Mouse (Mus musculus): ENCODE results near the gene Igfbp4. TPM values are rescaled to one million over a fixed set of nuclear protein-coding genes. Genes with fewer than 3 reads are reported as not detected.
A peak's percentile ranks its signal among the peaks of the same experiment; 100 is the strongest.

Igfbp4 gene
- polyA plus RNA-seq, 1 experiment from 2014 or later: 494 TPM

GRCm38 (mm10) chr11:99091666-99092065 lies 50.6 kb downstream of the Igfbp4 start:
- H3K27ac ChIP-seq (ENCODE audit: low read length): no peak overlapping the region
- WGBS: 34% methylated on average over 2 of the region's 2 CpGs
- H3K4me3 ChIP-seq (ENCODE audit: low read depth, low read length): no peak overlapping the region
- peaks cover 3% of the 10 kb centered on the region; the same call in 1 of the 2 replicates for H3K4me1 ChIP-seq (ENCODE audit: control insufficient read depth, insufficient read depth, low read length)
- no peaks in the 10 kb centered on the region; the same call in 1 of the 2 replicates for H3K9me3 ChIP-seq (ENCODE audit: control insufficient read depth, low read depth, low read length)
- H3K36me3 ChIP-seq (ENCODE audit: control insufficient read depth, insufficient read depth, low read length): no peaks in the 10 kb centered on the region
- no peak overlapping the region for H3K4me2 ChIP-seq (replicated peaks; ENCODE audit: low read depth, low read length)
- no peaks in the 10 kb centered on the region for H3K27me3 ChIP-seq (ENCODE audit: control insufficient read depth, insufficient read depth, low read length)
- ATAC-seq (ENCODE audit: insufficient number of reproducible peaks, insufficient read depth, low FRiP score, low read depth): no peak
- H3K9ac ChIP-seq (replicated peaks; ENCODE audit: low read depth, low read length): no peak overlapping the region

DNA sequence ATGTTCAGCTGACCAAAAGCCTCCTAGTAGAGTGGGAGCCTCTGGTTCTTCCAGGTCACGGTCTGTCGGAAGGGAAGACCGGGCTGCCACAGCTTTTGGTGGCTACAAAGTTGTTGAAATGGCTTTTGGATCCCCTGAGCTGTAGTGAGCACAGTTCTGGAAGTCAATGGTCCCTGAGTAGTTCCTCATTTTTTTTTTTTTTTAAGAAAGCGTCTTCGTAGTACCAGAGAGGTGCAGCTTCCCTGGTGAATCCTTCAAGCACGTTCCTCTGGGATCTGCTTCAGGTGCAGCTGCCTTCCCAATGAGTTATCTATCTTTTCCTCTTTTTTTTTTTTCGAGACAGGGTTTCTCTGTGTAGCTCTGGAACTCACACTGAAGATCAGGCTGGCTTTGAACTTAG lies 52.7 kb downstream of the Igfbp4 start:
- Histone ChIP-seq H3K4me1 (ENCODE audit: control insufficient read depth, insufficient read depth, low read length) (peaks cover 3% of the 10 kb centered on the region; the same call in 1 of the 2 replicates), H3K36me3 (ENCODE audit: control insufficient read depth, insufficient read depth, low read length) (no peaks in the 10 kb centered on the region), H3K9ac (replicated peaks; ENCODE audit: low read depth, low read length) (no peak overlapping the region), H3K27ac (ENCODE audit: low read length) (no peak overlapping the region), H3K9me3 (ENCODE audit: control insufficient read depth, low read depth, low read length) (no peaks in the 10 kb centered on the region; the same call in 1 of the 2 replicates), H3K27me3 (ENCODE audit: control insufficient read depth, insufficient read depth, low read length) (no peaks in the 10 kb centered on the region), H3K4me3 (ENCODE audit: low read depth, low read length) (no peak overlapping the region), H3K4me2 (replicated peaks; ENCODE audit: low read depth, low read length) (no peak overlapping the region)
- 85% methylated on average over 7 of the region's 7 CpGs for WGBS
- ATAC-seq (ENCODE audit: insufficient number of reproducible peaks, insufficient read depth, low FRiP score, low read depth): no peak

- no peaks in the 10 kb centered on the region for H3K36me3 ChIP-seq (ENCODE audit: control insufficient read depth, insufficient read depth, low read length)
- H3K9ac ChIP-seq (replicated peaks; ENCODE audit: low read depth, low read length): no peak overlapping the region
- no peak overlapping the region for H3K4me3 ChIP-seq (ENCODE audit: low read depth, low read length)
- WGBS: 43% methylated on average over 2 of the region's 2 CpGs
- no peak overlapping the region for H3K4me2 ChIP-seq (replicated peaks; ENCODE audit: low read depth, low read length)
- H3K9me3 ChIP-seq (ENCODE audit: control insufficient read depth, low read depth, low read length): no peaks in the 10 kb centered on the region; the same call in 1 of the 2 replicates
- peaks cover 3% of the 10 kb centered on the region; the same call in 1 of the 2 replicates for H3K4me1 ChIP-seq (ENCODE audit: control insufficient read depth, insufficient read depth, low read length)
- no peak for ATAC-seq (ENCODE audit: insufficient number of reproducible peaks, insufficient read depth, low FRiP score, low read depth)
- no peaks in the 10 kb centered on the region for H3K27me3 ChIP-seq (ENCODE audit: control insufficient read depth, insufficient read depth, low read length)
- peak overlapping the region; percentile 34; the same call in 1 of the 2 replicates for H3K27ac ChIP-seq (ENCODE audit: low read length)
These were observed 54.0 kb downstream of the Igfbp4 start for GRCm38 (mm10) chr11:99094911-99095676.

- Histone ChIP-seq H3K27ac (ENCODE audit: low read length) (no peak overlapping the region), H3K4me2 (replicated peaks; ENCODE audit: low read depth, low read length) (no peak overlapping the region), H3K4me1 (ENCODE audit: control insufficient read depth, insufficient read depth, low read length) (peaks cover 3% of the 10 kb centered on the region; the same call in 1 of the 2 replicates), H3K27me3 (ENCODE audit: control insufficient read depth, insufficient read depth, low read length) (no peaks in the 10 kb centered on the region), H3K9me3 (ENCODE audit: control insufficient read depth, low read depth, low read length) (no peaks in the 10 kb centered on the region; the same call in 1 of the 2 replicates), H3K4me3 (ENCODE audit: low read depth, low read length) (no peak overlapping the region), H3K36me3 (ENCODE audit: control insufficient read depth, insufficient read depth, low read length) (no peaks in the 10 kb centered on the region), H3K9ac (replicated peaks; ENCODE audit: low read depth, low read length) (no peak overlapping the region)
- ATAC-seq (ENCODE audit: insufficient number of reproducible peaks, insufficient read depth, low FRiP score, low read depth): no peak
- WGBS: 71% methylated on average over 4 of the region's 4 CpGs
These were observed 54.7 kb downstream of the Igfbp4 start for GRCm38 (mm10) chr11:99095759-99096158.

DNA sequence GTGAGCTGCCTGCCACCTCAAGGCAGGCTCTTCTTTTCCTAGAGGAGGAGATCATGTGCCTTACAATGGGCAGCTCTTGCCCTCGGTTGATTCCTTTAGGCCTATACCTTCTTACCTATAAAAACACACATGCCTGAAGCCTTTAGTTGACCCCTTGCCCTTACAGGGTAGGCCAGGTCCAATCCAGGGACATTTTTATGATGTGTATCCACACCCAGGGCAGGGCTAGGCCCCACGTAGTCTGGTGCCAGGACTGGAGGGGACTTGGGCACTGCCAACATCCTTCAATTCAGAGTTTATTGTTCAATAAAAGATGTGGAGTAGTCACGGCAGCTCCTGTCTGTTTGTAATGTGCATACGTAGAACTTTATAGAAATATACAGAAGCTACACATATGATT lies 55.4 kb downstream of the Igfbp4 start:
- 70% methylated on average over 4 of the region's 4 CpGs for WGBS

GRCm38 (mm10) chr11:99096996-99097774 lies 56.1 kb downstream of the Igfbp4 start:
- WGBS: 58% methylated on average over 8 of the region's 8 CpGs
- no peak for ATAC-seq (ENCODE audit: insufficient number of reproducible peaks, insufficient read depth, low FRiP score, low read depth)
- Histone ChIP-seq H3K4me3 (ENCODE audit: low read depth, low read length) (no peak overlapping the region), H3K4me1 (ENCODE audit: control insufficient read depth, insufficient read depth, low read length) (0 out of 2 replicates have a peak, but pooled peaks cover 3% of the 10 kb centered on the region), H3K27me3 (ENCODE audit: control insufficient read depth, insufficient read depth, low read length) (no peaks in the 10 kb centered on the region), H3K9me3 (ENCODE audit: control insufficient read depth, low read depth, low read length) (no peaks in the 10 kb centered on the region; the same call in 1 of the 2 replicates), H3K27ac (ENCODE audit: low read length) (no peak overlapping the region), H3K4me2 (replicated peaks; ENCODE audit: low read depth, low read length) (no peak overlapping the region), H3K36me3 (ENCODE audit: control insufficient read depth, insufficient read depth, low read length) (no peaks in the 10 kb centered on the region), H3K9ac (replicated peaks; ENCODE audit: low read depth, low read length) (no peak overlapping the region)

More for the DNA sequence above, 55.4 kb downstream of the Igfbp4 start:
- Histone ChIP-seq H3K9me3 (ENCODE audit: control insufficient read depth, low read depth, low read length) (no peaks in the 10 kb centered on the region; the same call in 1 of the 2 replicates), H3K27me3 (ENCODE audit: control insufficient read depth, insufficient read depth, low read length) (no peaks in the 10 kb centered on the region), H3K4me1 (ENCODE audit: control insufficient read depth, insufficient read depth, low read length) (peaks cover 3% of the 10 kb centered on the region; the same call in 1 of the 2 replicates), H3K4me3 (ENCODE audit: low read depth, low read length) (no peak overlapping the region), H3K36me3 (ENCODE audit: control insufficient read depth, insufficient read depth, low read length) (no peaks in the 10 kb centered on the region), H3K9ac (replicated peaks; ENCODE audit: low read depth, low read length) (no peak overlapping the region), H3K27ac (ENCODE audit: low read length) (no peak overlapping the region; the same call in 1 of the 2 replicates), H3K4me2 (replicated peaks; ENCODE audit: low read depth, low read length) (no peak overlapping the region)
- no peak for ATAC-seq (ENCODE audit: insufficient number of reproducible peaks, insufficient read depth, low FRiP score, low read depth)

DNA sequence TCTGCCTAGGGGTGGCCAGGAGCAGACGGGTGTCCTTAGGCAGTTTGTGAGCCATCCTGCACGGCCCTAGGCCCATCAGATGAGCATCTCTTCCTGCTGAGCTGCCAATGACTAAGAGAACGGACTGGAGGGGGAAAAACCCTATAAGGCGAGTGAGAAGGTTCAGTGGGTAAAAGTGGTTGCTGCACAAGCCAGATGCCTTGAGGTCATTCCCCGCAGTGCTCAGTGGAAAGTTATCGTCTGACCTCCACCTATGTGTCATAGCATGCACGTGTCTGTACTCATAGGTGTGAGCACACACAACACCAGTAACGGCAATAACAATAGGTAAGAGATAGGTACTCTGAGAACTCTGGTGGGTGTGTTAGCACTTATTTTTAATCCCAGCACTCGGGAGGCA lies 57.9 kb downstream of the Igfbp4 start:
- Histone ChIP-seq H3K27me3 (ENCODE audit: control insufficient read depth, insufficient read depth, low read length) (no peaks in the 10 kb centered on the region), H3K27ac (ENCODE audit: low read length) (no peak overlapping the region), H3K36me3 (ENCODE audit: control insufficient read depth, insufficient read depth, low read length) (no peaks in the 10 kb centered on the region), H3K4me1 (ENCODE audit: control insufficient read depth, insufficient read depth, low read length) (0 out of 2 replicates have a peak, but pooled peaks cover 3% of the 10 kb centered on the region), H3K9ac (replicated peaks; ENCODE audit: low read depth, low read length) (no peak overlapping the region), H3K9me3 (ENCODE audit: control insufficient read depth, low read depth, low read length) (no peaks in the 10 kb centered on the region; the same call in 1 of the 2 replicates), H3K4me2 (replicated peaks; ENCODE audit: low read depth, low read length) (no peak overlapping the region), H3K4me3 (ENCODE audit: low read depth, low read length) (no peak overlapping the region)
- WGBS: 90% methylated on average over 9 of the region's 9 CpGs
- ATAC-seq (ENCODE audit: insufficient number of reproducible peaks, insufficient read depth, low FRiP score, low read depth): no peak

- WGBS: 81% methylated on average over 7 of the region's 7 CpGs
- H3K9ac ChIP-seq (replicated peaks; ENCODE audit: low read depth, low read length): no peak overlapping the region
- H3K4me3 ChIP-seq (ENCODE audit: low read depth, low read length): no peak overlapping the region
- no peak for ATAC-seq (ENCODE audit: insufficient number of reproducible peaks, insufficient read depth, low FRiP score, low read depth)
- H3K27ac ChIP-seq (ENCODE audit: low read length): no peak overlapping the region
- 0 out of 2 replicates have a peak, but pooled peaks cover 3% of the 10 kb centered on the region for H3K4me1 ChIP-seq (ENCODE audit: control insufficient read depth, insufficient read depth, low read length)
- no peak overlapping the region for H3K4me2 ChIP-seq (replicated peaks; ENCODE audit: low read depth, low read length)
- H3K9me3 ChIP-seq (ENCODE audit: control insufficient read depth, low read depth, low read length): no peaks in the 10 kb centered on the region; the same call in 1 of the 2 replicates
- no peaks in the 10 kb centered on the region for H3K36me3 ChIP-seq (ENCODE audit: control insufficient read depth, insufficient read depth, low read length)
- no peaks in the 10 kb centered on the region for H3K27me3 ChIP-seq (ENCODE audit: control insufficient read depth, insufficient read depth, low read length)
These were observed 58.5 kb downstream of the Igfbp4 start for GRCm38 (mm10) chr11:99099516-99099915.
